Mouse (Mus musculus) myocyte (in vitro differentiated cells): ENCODE results near the gene Rab5b.

Experiments used
- CEBPB ChIP-seq: IDR thresholded peaks from 2 replicates; pipeline ENCODE4 v1.6.1; 2011; ENCODE audit warnings: mild to moderate bottlenecking, moderate library complexity; ENCODE audit not compliant: poor library complexity, insufficient read depth, severe bottlenecking
- E2F4 ChIP-seq: IDR thresholded peaks from one replicate; pipeline ENCODE4 v1.6.1; 2011; ENCODE audit warnings: mild to moderate bottlenecking, control low read depth, moderate library complexity; ENCODE audit not compliant: insufficient read depth
- MAX ChIP-seq: IDR thresholded peaks from one replicate; pipeline ENCODE4 v1.6.1; 2011; ENCODE audit warnings: low read depth, mild to moderate bottlenecking, control low read depth
- MYOG ChIP-seq, 3 experiments: IDR thresholded peaks; one replicate each; pipeline ENCODE4 v1.6.1; 2011; ENCODE audit warnings: control low read depth in 2 of 3, low read depth in 2 of 3, mild to moderate bottlenecking in 2 of 3; ENCODE audit not compliant: insufficient read length in 2 of 3, control insufficient read depth in 1 of 3, insufficient read depth in 1 of 3
- POLR2A ChIP-seq: IDR thresholded peaks from one replicate; pipeline ENCODE4 v1.6.1; 2011; ENCODE audit warnings: low read depth, mild to moderate bottlenecking, control low read depth, moderate library complexity; ENCODE audit not compliant: insufficient read length
- POLR2AphosphoS2 ChIP-seq: IDR thresholded peaks from one replicate; pipeline ENCODE4 v1.6.1; 2011; ENCODE audit warnings: low read depth, control low read depth; ENCODE audit not compliant: insufficient read length
- TCF3 ChIP-seq: IDR thresholded peaks from one replicate; pipeline ENCODE4 v1.6.1; 2011; ENCODE audit warnings: low read depth, control low read depth; ENCODE audit not compliant: insufficient read length
- USF1 ChIP-seq: IDR thresholded peaks from one replicate; pipeline ENCODE4 v1.6.1; 2011; ENCODE audit warnings: low read depth, mild to moderate bottlenecking, control low read depth, moderate library complexity

DNA sequence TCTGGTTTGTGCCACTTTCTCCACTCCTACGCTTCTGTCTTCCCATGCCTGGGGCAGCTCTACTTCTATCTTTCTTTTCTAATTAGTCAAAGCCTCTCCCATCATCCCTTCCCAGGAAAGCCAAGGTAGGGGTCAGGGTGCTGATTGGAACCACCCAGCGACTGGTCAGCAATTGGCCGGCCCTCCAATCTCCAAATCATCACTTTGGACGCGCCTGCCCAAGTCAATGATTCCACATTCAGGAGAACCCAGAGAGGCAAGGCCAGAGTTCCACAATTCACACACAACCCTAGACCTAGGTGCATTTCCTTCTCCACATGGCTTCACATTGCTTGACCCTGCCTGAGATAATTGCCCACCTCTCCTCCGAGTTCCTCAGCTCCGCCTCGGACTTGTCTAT, 48.1 kb upstream of the Rab5b start:
- TF ChIP-seq POLR2A = no peak
- TF ChIP-seq TCF3 = no peak
- no peak for TF ChIP-seq MYOG (IDR thresholded peaks at IDR 0.05; ENCODE audit: control insufficient read depth in 1 of 3, insufficient read depth in 1 of 3, insufficient read length in 2 of 3, low read depth in 2 of 3)
- no peak for TF ChIP-seq MAX
- TF ChIP-seq E2F4 = no peak
- no peak for TF ChIP-seq USF1
- no peak for TF ChIP-seq POLR2AphosphoS2
- TF ChIP-seq CEBPB = no peak
